Mouse (Mus musculus): ENCODE results near the gene Pet100. TPM values are rescaled to one million over a fixed set of nuclear protein-coding genes. Genes with fewer than 3 reads are reported as not detected.
A peak's percentile ranks its signal among the peaks of the same experiment; 100 is the strongest.

Pet100 gene
- polyA plus RNA-seq, 1 experiment = 3.3 TPM

- no peak for DNase-seq (ENCODE audit: low read depth in 1 of 2, low spot score in 2 of 2)
- no peak within 1 kb of the TSS for H3K27ac ChIP-seq (ENCODE audit: insufficient read depth, low read length)
- 96% methylated on average over 1 of the region's 1 CpGs for WGBS
- H3K4me3 ChIP-seq (ENCODE audit: extremely low read depth, insufficient read depth, insufficient read length) = no peak within 1 kb of the TSS
- no peaks in the 10 kb centered on the region for H3K27me3 ChIP-seq (ENCODE audit: control insufficient read depth, insufficient read depth, low read length)
- H3K4me1 ChIP-seq (ENCODE audit: control insufficient read depth, insufficient read depth, insufficient read length) = peaks cover under 1% of the 10 kb centered on the region; the same call in 1 of the 2 replicates
- no peak for TF ChIP-seq POLR2A (IDR thresholded peaks at IDR 0.05; ENCODE audit: low read depth, low read length)
- TF ChIP-seq CTCF (IDR thresholded peaks at IDR 0.05; ENCODE audit: extremely low read depth, insufficient read depth, insufficient read length, insufficient replicate concordance) = no peak
- no peaks in the 10 kb centered on the region for H3K36me3 ChIP-seq (ENCODE audit: control insufficient read depth, insufficient read depth, low read length)
These were observed 4.1 kb downstream of the Pet100 start, which contains the start of gene Pcp2 for GRCm38 (mm10) chr8:3625445-3625844. Pcp2 (minus strand) TSS chr8:3625545.

- TF ChIP-seq POLR2A (IDR thresholded peaks at IDR 0.05; ENCODE audit: low read depth, low read length) (no peak), CTCF (IDR thresholded peaks at IDR 0.05; ENCODE audit: extremely low read depth, insufficient read depth, insufficient read length, insufficient replicate concordance) (no peak)
- H3K27ac ChIP-seq (ENCODE audit: insufficient read depth, low read length) = no peak overlapping the region
- no peaks in the 10 kb centered on the region for H3K27me3 ChIP-seq (ENCODE audit: control insufficient read depth, insufficient read depth, low read length)
- H3K36me3 ChIP-seq (ENCODE audit: control insufficient read depth, insufficient read depth, low read length) = no peaks in the 10 kb centered on the region
- H3K4me3 ChIP-seq (ENCODE audit: extremely low read depth, insufficient read depth, insufficient read length) = no peak overlapping the region
- no peak for DNase-seq (ENCODE audit: low read depth in 1 of 2, low spot score in 2 of 2)
- H3K4me1 ChIP-seq (ENCODE audit: control insufficient read depth, insufficient read depth, insufficient read length) = peaks cover 3% of the 10 kb centered on the region; the same call in 1 of the 2 replicates
- WGBS = 11% methylated on average over 5 of the region's 5 CpGs
These were observed 5.6 kb downstream of the Pet100 start for GRCm38 (mm10) chr8:3626971-3627370.

GRCm38 (mm10) chr8:3628014-3628413, 6.7 kb downstream of the Pet100 start:
- Histone ChIP-seq H3K27me3 (ENCODE audit: control insufficient read depth, insufficient read depth, low read length) (no peaks in the 10 kb centered on the region), H3K27ac (ENCODE audit: insufficient read depth, low read length) (no peak overlapping the region), H3K4me3 (ENCODE audit: extremely low read depth, insufficient read depth, insufficient read length) (no peak overlapping the region), H3K4me1 (ENCODE audit: control insufficient read depth, insufficient read depth, insufficient read length) (0 out of 2 replicates have a peak, but pooled peaks cover 3% of the 10 kb centered on the region), H3K36me3 (ENCODE audit: control insufficient read depth, insufficient read depth, low read length) (peaks cover under 1% of the 10 kb centered on the region; the same call in 1 of the 2 replicates)
- no peak for TF ChIP-seq CTCF (IDR thresholded peaks at IDR 0.05; ENCODE audit: extremely low read depth, insufficient read depth, insufficient read length, insufficient replicate concordance)
- WGBS = 55% methylated on average over 5 of the region's 5 CpGs
- DNase-seq (ENCODE audit: low read depth in 1 of 2, low spot score in 2 of 2) = peak; percentile 38 to 52

GRCm38 (mm10) chr8:3630647-3631477, 9.5 kb downstream of the Pet100 start, which contains the start of gene Stxbp2:
Stxbp2 (plus strand) TSS chr8:3630955.
- H3K4me1 ChIP-seq (ENCODE audit: control insufficient read depth, insufficient read depth, insufficient read length) = 0 out of 2 replicates have a peak, but pooled peaks cover 3% of the 10 kb centered on the region
- TF ChIP-seq POLR2A (IDR thresholded peaks at IDR 0.05; ENCODE audit: low read depth, low read length) (peak; percentile 81), CTCF (IDR thresholded peaks at IDR 0.05; ENCODE audit: extremely low read depth, insufficient read depth, insufficient read length, insufficient replicate concordance) (no peak)
- H3K27ac ChIP-seq (ENCODE audit: insufficient read depth, low read length) = 0 out of 2 replicates have a peak within 1 kb of the TSS, but pooled peaks have one; percentile 2
- H3K36me3 ChIP-seq (ENCODE audit: control insufficient read depth, insufficient read depth, low read length) = peaks cover 20% of the 10 kb centered on the region
- peak within 1 kb of the TSS; percentile 71 for H3K4me3 ChIP-seq (ENCODE audit: extremely low read depth, insufficient read depth, insufficient read length)
- WGBS = 3% methylated on average over 47 of the region's 47 CpGs
- H3K27me3 ChIP-seq (ENCODE audit: control insufficient read depth, insufficient read depth, low read length) = no peaks in the 10 kb centered on the region
- peak; percentile 66 to 85 for DNase-seq (ENCODE audit: low read depth in 1 of 2, low spot score in 2 of 2)

GRCm38 (mm10) chr8:3631478-3631875, 10.1 kb downstream of the Pet100 start:
- H3K36me3 ChIP-seq (ENCODE audit: control insufficient read depth, insufficient read depth, low read length) = peaks cover 27% of the 10 kb centered on the region
- peak overlapping the region; percentile 71 for H3K4me3 ChIP-seq (ENCODE audit: extremely low read depth, insufficient read depth, insufficient read length)
- TF ChIP-seq POLR2A (IDR thresholded peaks at IDR 0.05; ENCODE audit: low read depth, low read length) (no peak), CTCF (IDR thresholded peaks at IDR 0.05; ENCODE audit: extremely low read depth, insufficient read depth, insufficient read length, insufficient replicate concordance) (no peak)
- no peak for DNase-seq (ENCODE audit: low read depth in 1 of 2, low spot score in 2 of 2)
- H3K27ac ChIP-seq (ENCODE audit: insufficient read depth, low read length) = 0 out of 2 replicates have a peak overlapping the region, but pooled peaks have one; percentile 2
- WGBS = 6% methylated on average over 8 of the region's 8 CpGs
- 0 out of 2 replicates have a peak, but pooled peaks cover 3% of the 10 kb centered on the region for H3K4me1 ChIP-seq (ENCODE audit: control insufficient read depth, insufficient read depth, insufficient read length)
- no peaks in the 10 kb centered on the region for H3K27me3 ChIP-seq (ENCODE audit: control insufficient read depth, insufficient read depth, low read length)

- Histone ChIP-seq H3K27me3 (ENCODE audit: control insufficient read depth, insufficient read depth, low read length) (no peaks in the 10 kb centered on the region), H3K36me3 (ENCODE audit: control insufficient read depth, insufficient read depth, low read length) (peaks cover 17% of the 10 kb centered on the region), H3K4me1 (ENCODE audit: control insufficient read depth, insufficient read depth, insufficient read length) (no peaks in the 10 kb centered on the region), H3K27ac (ENCODE audit: insufficient read depth, low read length) (no peak overlapping the region), H3K4me3 (ENCODE audit: extremely low read depth, insufficient read depth, insufficient read length) (no peak overlapping the region)
- WGBS = 31% methylated on average over 5 of the region's 5 CpGs
- TF ChIP-seq CTCF (IDR thresholded peaks at IDR 0.05; ENCODE audit: extremely low read depth, insufficient read depth, insufficient read length, insufficient replicate concordance) (peak; percentile 45; the same call in 1 of the 2 replicates), POLR2A (IDR thresholded peaks at IDR 0.05; ENCODE audit: low read depth, low read length) (no peak)
- peak; percentile 47 to 62 for DNase-seq (ENCODE audit: low read depth in 1 of 2, low spot score in 2 of 2)
These were observed 24.5 kb downstream of the Pet100 start for GRCm38 (mm10) chr8:3645804-3646203.
